Mouse (Mus musculus): ENCODE results near the gene Lmtk3. TPM values are rescaled to one million over a fixed set of nuclear protein-coding genes. Genes with fewer than 3 reads are reported as not detected.

The Lmtk3 gene
- not detected for polyA plus RNA-seq (2015; fragmentation: Illumina TruSeq; extraction: RNeasy Lipid Tissue Mini Kit (QIAGEN cat#74804); ENCODE audit: insufficient read depth, low replicate concordance)

GRCm38 (mm10) chr7:45783511-45784091 is at the start of gene Lmtk3:
Gene Lmtk3, plus strand, starts transcription at chr7:45783738.

GRCm38 (mm10) chr7:45784524-45785372 is 1.2 kb downstream of the Lmtk3 start, which contains the start of gene Sult2b1:
Gene Sult2b1, minus strand, starts transcription at chr7:45784669.

GRCm38 (mm10) chr7:45813787-45814779 is 30.5 kb downstream of the Lmtk3 start, which contains the start of gene Cyth2:
Gene Cyth2, minus strand, starts transcription at chr7:45814581.

GRCm38 (mm10) chr7:45824598-45824997 is 41.1 kb downstream of the Lmtk3 start, which contains the start of gene Kcnj14:
Gene Kcnj14, minus strand, starts transcription at chr7:45824782.

GRCm38 (mm10) chr7:45830427-45831127 is 47.0 kb downstream of the Lmtk3 start, which contains the start of gene Grwd1:
Gene Grwd1, minus strand, starts transcription at chr7:45830944.

Other genes starting within 250 kb of the Lmtk3 start
- gene Hsd17b14, start 228.8 kb upstream of the Lmtk3 start, polyA plus RNA-seq (2015; fragmentation: Illumina TruSeq; extraction: RNeasy Lipid Tissue Mini Kit (QIAGEN cat#74804); ENCODE audit: insufficient read depth, low replicate concordance), result 0.86 TPM
- gene Bcat2, start 213.6 kb upstream of the Lmtk3 start, polyA plus RNA-seq (2015; fragmentation: Illumina TruSeq; extraction: RNeasy Lipid Tissue Mini Kit (QIAGEN cat#74804); ENCODE audit: insufficient read depth, low replicate concordance), result 27.9 TPM
- not detected for gene Fgf21, start 168.2 kb upstream of the Lmtk3 start, polyA plus RNA-seq (2015; fragmentation: Illumina TruSeq; extraction: RNeasy Lipid Tissue Mini Kit (QIAGEN cat#74804); ENCODE audit: insufficient read depth, low replicate concordance)
- gene Fut1, start 166.4 kb upstream of the Lmtk3 start, polyA plus RNA-seq (2015; fragmentation: Illumina TruSeq; extraction: RNeasy Lipid Tissue Mini Kit (QIAGEN cat#74804); ENCODE audit: insufficient read depth, low replicate concordance), result 0.51 TPM
- gene Izumo1, start 161.9 kb upstream of the Lmtk3 start, polyA plus RNA-seq (2015; fragmentation: Illumina TruSeq; extraction: RNeasy Lipid Tissue Mini Kit (QIAGEN cat#74804); ENCODE audit: insufficient read depth, low replicate concordance), result 0.46 TPM
- gene Rasip1, start 156.2 kb upstream of the Lmtk3 start, polyA plus RNA-seq (2015; fragmentation: Illumina TruSeq; extraction: RNeasy Lipid Tissue Mini Kit (QIAGEN cat#74804); ENCODE audit: insufficient read depth, low replicate concordance), result 2.6 TPM
- 1.0 TPM for gene Mamstr, start 143.8 kb upstream of the Lmtk3 start, polyA plus RNA-seq (2015; fragmentation: Illumina TruSeq; extraction: RNeasy Lipid Tissue Mini Kit (QIAGEN cat#74804); ENCODE audit: insufficient read depth, low replicate concordance)
- gene Fut2, start 117.3 kb upstream of the Lmtk3 start, polyA plus RNA-seq (2015; fragmentation: Illumina TruSeq; extraction: RNeasy Lipid Tissue Mini Kit (QIAGEN cat#74804); ENCODE audit: insufficient read depth, low replicate concordance), result not detected
- gene Ntn5, start 99.7 kb upstream of the Lmtk3 start, polyA plus RNA-seq (2015; fragmentation: Illumina TruSeq; extraction: RNeasy Lipid Tissue Mini Kit (QIAGEN cat#74804); ENCODE audit: insufficient read depth, low replicate concordance), result not detected
- 0.12 TPM for gene Sec1, start 89.3 kb upstream of the Lmtk3 start, polyA plus RNA-seq (2015; fragmentation: Illumina TruSeq; extraction: RNeasy Lipid Tissue Mini Kit (QIAGEN cat#74804); ENCODE audit: insufficient read depth, low replicate concordance)
- gene Car11, start 83.9 kb upstream of the Lmtk3 start, polyA plus RNA-seq (2015; fragmentation: Illumina TruSeq; extraction: RNeasy Lipid Tissue Mini Kit (QIAGEN cat#74804); ENCODE audit: insufficient read depth, low replicate concordance), result 0.83 TPM
- 14.8 TPM for gene Dbp, start 78.7 kb upstream of the Lmtk3 start, polyA plus RNA-seq (2015; fragmentation: Illumina TruSeq; extraction: RNeasy Lipid Tissue Mini Kit (QIAGEN cat#74804); ENCODE audit: insufficient read depth, low replicate concordance)
- gene Rpl18, start 68.3 kb upstream of the Lmtk3 start, polyA plus RNA-seq (2015; fragmentation: Illumina TruSeq; extraction: RNeasy Lipid Tissue Mini Kit (QIAGEN cat#74804); ENCODE audit: insufficient read depth, low replicate concordance), result 565 TPM
- gene Sphk2, start 65.7 kb upstream of the Lmtk3 start, polyA plus RNA-seq (2015; fragmentation: Illumina TruSeq; extraction: RNeasy Lipid Tissue Mini Kit (QIAGEN cat#74804); ENCODE audit: insufficient read depth, low replicate concordance), result 5.7 TPM
- 0.17 TPM for gene Fam83e, start 62.5 kb upstream of the Lmtk3 start, polyA plus RNA-seq (2015; fragmentation: Illumina TruSeq; extraction: RNeasy Lipid Tissue Mini Kit (QIAGEN cat#74804); ENCODE audit: insufficient read depth, low replicate concordance)
- not detected for gene Spaca4, start 57.9 kb upstream of the Lmtk3 start, polyA plus RNA-seq (2015; fragmentation: Illumina TruSeq; extraction: RNeasy Lipid Tissue Mini Kit (QIAGEN cat#74804); ENCODE audit: insufficient read depth, low replicate concordance)
- gene Sult2b1, start 931 bp downstream of the Lmtk3 start, polyA plus RNA-seq (2015; fragmentation: Illumina TruSeq; extraction: RNeasy Lipid Tissue Mini Kit (QIAGEN cat#74804); ENCODE audit: insufficient read depth, low replicate concordance), result 0.25 TPM
- 52.5 TPM for gene Cyth2, start 30.8 kb downstream of the Lmtk3 start, polyA plus RNA-seq (2015; fragmentation: Illumina TruSeq; extraction: RNeasy Lipid Tissue Mini Kit (QIAGEN cat#74804); ENCODE audit: insufficient read depth, low replicate concordance)
- gene Kcnj14, start 41.0 kb downstream of the Lmtk3 start, polyA plus RNA-seq (2015; fragmentation: Illumina TruSeq; extraction: RNeasy Lipid Tissue Mini Kit (QIAGEN cat#74804); ENCODE audit: insufficient read depth, low replicate concordance), result not detected
- gene Grwd1, start 47.2 kb downstream of the Lmtk3 start, polyA plus RNA-seq (2015; fragmentation: Illumina TruSeq; extraction: RNeasy Lipid Tissue Mini Kit (QIAGEN cat#74804); ENCODE audit: insufficient read depth, low replicate concordance), result 9.6 TPM
- gene Kdelr1, start 89.0 kb downstream of the Lmtk3 start, polyA plus RNA-seq (2015; fragmentation: Illumina TruSeq; extraction: RNeasy Lipid Tissue Mini Kit (QIAGEN cat#74804); ENCODE audit: insufficient read depth, low replicate concordance), result 76.4 TPM
- 0.11 TPM for gene Grin2d, start 94.6 kb downstream of the Lmtk3 start, polyA plus RNA-seq (2015; fragmentation: Illumina TruSeq; extraction: RNeasy Lipid Tissue Mini Kit (QIAGEN cat#74804); ENCODE audit: insufficient read depth, low replicate concordance)
- not detected for gene Syngr4, start 113.0 kb downstream of the Lmtk3 start, polyA plus RNA-seq (2015; fragmentation: Illumina TruSeq; extraction: RNeasy Lipid Tissue Mini Kit (QIAGEN cat#74804); ENCODE audit: insufficient read depth, low replicate concordance)
- 2.7 TPM for gene Tmem143, start 113.2 kb downstream of the Lmtk3 start, polyA plus RNA-seq (2015; fragmentation: Illumina TruSeq; extraction: RNeasy Lipid Tissue Mini Kit (QIAGEN cat#74804); ENCODE audit: insufficient read depth, low replicate concordance)
- 90.7 TPM for gene Emp3, start 137.7 kb downstream of the Lmtk3 start, polyA plus RNA-seq (2015; fragmentation: Illumina TruSeq; extraction: RNeasy Lipid Tissue Mini Kit (QIAGEN cat#74804); ENCODE audit: insufficient read depth, low replicate concordance)
- gene Ccdc114, start 140.3 kb downstream of the Lmtk3 start, polyA plus RNA-seq (2015; fragmentation: Illumina TruSeq; extraction: RNeasy Lipid Tissue Mini Kit (QIAGEN cat#74804); ENCODE audit: insufficient read depth, low replicate concordance), result 2.7 TPM
- gene Abcc6, start 246.6 kb downstream of the Lmtk3 start, polyA plus RNA-seq (2015; fragmentation: Illumina TruSeq; extraction: RNeasy Lipid Tissue Mini Kit (QIAGEN cat#74804); ENCODE audit: insufficient read depth, low replicate concordance), result not detected
- 17.6 TPM for gene Nomo1, start 250.0 kb downstream of the Lmtk3 start, polyA plus RNA-seq (2015; fragmentation: Illumina TruSeq; extraction: RNeasy Lipid Tissue Mini Kit (QIAGEN cat#74804); ENCODE audit: insufficient read depth, low replicate concordance)